Mouse (Mus musculus): ENCODE data around the gene P2ry12. TPM values are rescaled to one million over a fixed set of nuclear protein-coding genes. Genes with fewer than 3 reads are reported as not detected.

The P2ry12 gene
- total and polyA plus RNA-seq, 2 experiments = 1.7 to 2.3 TPM

GRCm38 (mm10) chr3:59176871-59177270 is 85.8 kb downstream of the P2ry12 start:
- H3K4me1 ChIP-seq (ENCODE audit: control insufficient read depth, insufficient read depth, low read length) = peaks cover 4% of the 10 kb centered on the region
- H3K9ac ChIP-seq (ENCODE audit: low read depth, low read length) = no peak overlapping the region
- H3K36me3 ChIP-seq (ENCODE audit: control insufficient read depth, insufficient read depth, low read length) = no peaks in the 10 kb centered on the region
- no peak overlapping the region for H3K4me3 ChIP-seq (ENCODE audit: insufficient read depth, low read depth, low read length)
- no peaks in the 10 kb centered on the region for H3K27me3 ChIP-seq (ENCODE audit: control insufficient read depth, insufficient read depth, low read length)
- TF ChIP-seq POLR2A (IDR thresholded peaks at IDR 0.05; ENCODE audit: extremely low read depth, insufficient read depth, low read length) (no peak), CTCF (IDR thresholded peaks at IDR 0.05; ENCODE audit: low read depth, low read length) (no peak)
- no peak for DNase-seq (ENCODE audit: extremely low read depth, low read depth, low spot score)
- H3K79me2 ChIP-seq (ENCODE audit: control insufficient read depth, insufficient read depth, low read length) = no peaks in the 10 kb centered on the region
- WGBS = 59% methylated on average over 5 of the region's 5 CpGs
- H3K27ac ChIP-seq (replicated peaks; ENCODE audit: insufficient read depth, low read depth, low read length) = no peak overlapping the region

DNA sequence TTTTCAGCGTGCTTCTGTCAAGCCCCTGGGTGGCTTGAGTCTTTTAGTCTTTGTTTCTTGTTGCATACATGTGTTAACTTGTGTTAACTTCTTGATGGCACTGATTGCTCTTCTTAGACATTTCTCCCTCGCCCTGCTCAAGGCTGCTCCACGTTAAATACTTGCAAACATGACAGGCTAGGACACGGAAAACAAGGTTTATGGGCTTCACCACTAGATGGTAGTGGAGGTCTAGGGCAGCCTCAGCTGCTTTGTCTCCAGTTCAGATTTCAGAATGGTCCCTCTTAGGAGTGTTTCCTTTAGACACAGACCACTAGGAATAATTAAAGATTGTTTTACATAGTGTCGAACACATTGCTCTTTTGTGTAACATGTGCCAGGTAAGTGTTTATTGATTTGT is 87.4 kb downstream of the P2ry12 start:
- TF ChIP-seq POLR2A (IDR thresholded peaks at IDR 0.05; ENCODE audit: extremely low read depth, insufficient read depth, low read length) (no peak), CTCF (IDR thresholded peaks at IDR 0.05; ENCODE audit: low read depth, low read length) (peak; percentile 44)
- Histone ChIP-seq H3K27me3 (ENCODE audit: control insufficient read depth, insufficient read depth, low read length) (no peaks in the 10 kb centered on the region), H3K27ac (replicated peaks; ENCODE audit: insufficient read depth, low read depth, low read length) (no peak overlapping the region), H3K36me3 (ENCODE audit: control insufficient read depth, insufficient read depth, low read length) (no peaks in the 10 kb centered on the region), H3K9ac (ENCODE audit: low read depth, low read length) (no peak overlapping the region), H3K4me3 (ENCODE audit: insufficient read depth, low read depth, low read length) (no peak overlapping the region), H3K79me2 (ENCODE audit: control insufficient read depth, insufficient read depth, low read length) (no peaks in the 10 kb centered on the region), H3K4me1 (ENCODE audit: control insufficient read depth, insufficient read depth, low read length) (peaks cover 4% of the 10 kb centered on the region)
- DNase-seq (ENCODE audit: extremely low read depth, low read depth, low spot score) = peak; percentile 17
- 28% methylated on average over 5 of the region's 5 CpGs for whole genome bisulfite sequencing

- H3K79me2 ChIP-seq (ENCODE audit: control insufficient read depth, insufficient read depth, low read length) = no peaks in the 10 kb centered on the region
- H3K27me3 ChIP-seq (ENCODE audit: control insufficient read depth, insufficient read depth, low read length) = no peaks in the 10 kb centered on the region
- no peak overlapping the region for H3K4me3 ChIP-seq (ENCODE audit: insufficient read depth, low read depth, low read length)
- H3K9ac ChIP-seq (ENCODE audit: low read depth, low read length) = no peak overlapping the region
- no peak for TF ChIP-seq POLR2A (IDR thresholded peaks at IDR 0.05; ENCODE audit: extremely low read depth, insufficient read depth, low read length)
- no peak for TF ChIP-seq CTCF (IDR thresholded peaks at IDR 0.05; ENCODE audit: low read depth, low read length)
- no peak overlapping the region for H3K27ac ChIP-seq (replicated peaks; ENCODE audit: insufficient read depth, low read depth, low read length)
- no peak for DNase-seq (ENCODE audit: extremely low read depth, low read depth, low spot score)
- H3K4me1 ChIP-seq (ENCODE audit: control insufficient read depth, insufficient read depth, low read length) = peaks cover 4% of the 10 kb centered on the region
- no peaks in the 10 kb centered on the region for H3K36me3 ChIP-seq (ENCODE audit: control insufficient read depth, insufficient read depth, low read length)
- 79% methylated on average over 6 of the region's 6 CpGs for WGBS
These were observed 88.1 kb downstream of the P2ry12 start for GRCm38 (mm10) chr3:59174426-59175154.

GRCm38 (mm10) chr3:59169921-59170627 is 92.6 kb downstream of the P2ry12 start:
- H3K9ac ChIP-seq (ENCODE audit: low read depth, low read length) = no peak overlapping the region
- no peak overlapping the region for H3K4me3 ChIP-seq (ENCODE audit: insufficient read depth, low read depth, low read length)
- TF ChIP-seq CTCF (IDR thresholded peaks at IDR 0.05; ENCODE audit: low read depth, low read length) = no peak
- no peak for TF ChIP-seq POLR2A (IDR thresholded peaks at IDR 0.05; ENCODE audit: extremely low read depth, insufficient read depth, low read length)
- no peaks in the 10 kb centered on the region for H3K27me3 ChIP-seq (ENCODE audit: control insufficient read depth, insufficient read depth, low read length)
- H3K4me1 ChIP-seq (ENCODE audit: control insufficient read depth, insufficient read depth, low read length) = no peaks in the 10 kb centered on the region
- DNase-seq (ENCODE audit: extremely low read depth, low read depth, low spot score) = no peak
- 82% methylated on average over 2 of the region's 2 CpGs for WGBS
- H3K27ac ChIP-seq (replicated peaks; ENCODE audit: insufficient read depth, low read depth, low read length) = no peak overlapping the region
- no peaks in the 10 kb centered on the region for H3K36me3 ChIP-seq (ENCODE audit: control insufficient read depth, insufficient read depth, low read length)
- H3K79me2 ChIP-seq (ENCODE audit: control insufficient read depth, insufficient read depth, low read length) = no peaks in the 10 kb centered on the region

- Histone ChIP-seq H3K9ac (ENCODE audit: low read depth, low read length) (no peak overlapping the region), H3K36me3 (ENCODE audit: control insufficient read depth, insufficient read depth, low read length) (no peaks in the 10 kb centered on the region), H3K4me1 (ENCODE audit: control insufficient read depth, insufficient read depth, low read length) (no peaks in the 10 kb centered on the region), H3K27ac (replicated peaks; ENCODE audit: insufficient read depth, low read depth, low read length) (no peak overlapping the region), H3K4me3 (ENCODE audit: insufficient read depth, low read depth, low read length) (no peak overlapping the region), H3K27me3 (ENCODE audit: control insufficient read depth, insufficient read depth, low read length) (no peaks in the 10 kb centered on the region), H3K79me2 (ENCODE audit: control insufficient read depth, insufficient read depth, low read length) (no peaks in the 10 kb centered on the region)
- DNase-seq (ENCODE audit: extremely low read depth, low read depth, low spot score) = no peak
- TF ChIP-seq CTCF (IDR thresholded peaks at IDR 0.05; ENCODE audit: low read depth, low read length) = no peak
- TF ChIP-seq POLR2A (IDR thresholded peaks at IDR 0.05; ENCODE audit: extremely low read depth, insufficient read depth, low read length) = no peak
- WGBS = 80% methylated on average over 4 of the region's 4 CpGs
These were observed 93.5 kb downstream of the P2ry12 start for GRCm38 (mm10) chr3:59169215-59169614.

GRCm38 (mm10) chr3:59168476-59168875 is 94.2 kb downstream of the P2ry12 start:
- no peak overlapping the region for H3K27ac ChIP-seq (replicated peaks; ENCODE audit: insufficient read depth, low read depth, low read length)
- no peaks in the 10 kb centered on the region for H3K27me3 ChIP-seq (ENCODE audit: control insufficient read depth, insufficient read depth, low read length)
- 81% methylated on average over 6 of the region's 6 CpGs for WGBS
- H3K9ac ChIP-seq (ENCODE audit: low read depth, low read length) = no peak overlapping the region
- H3K4me1 ChIP-seq (ENCODE audit: control insufficient read depth, insufficient read depth, low read length) = no peaks in the 10 kb centered on the region
- no peaks in the 10 kb centered on the region for H3K36me3 ChIP-seq (ENCODE audit: control insufficient read depth, insufficient read depth, low read length)
- no peak overlapping the region for H3K4me3 ChIP-seq (ENCODE audit: insufficient read depth, low read depth, low read length)
- TF ChIP-seq POLR2A (IDR thresholded peaks at IDR 0.05; ENCODE audit: extremely low read depth, insufficient read depth, low read length) (no peak), CTCF (IDR thresholded peaks at IDR 0.05; ENCODE audit: low read depth, low read length) (no peak)
- no peaks in the 10 kb centered on the region for H3K79me2 ChIP-seq (ENCODE audit: control insufficient read depth, insufficient read depth, low read length)
- DNase-seq (ENCODE audit: extremely low read depth, low read depth, low spot score) = no peak
